Mouse (Mus musculus) G1E (cell line): ENCODE results near the gene Gmppa. TPM values are rescaled to one million over a fixed set of nuclear protein-coding genes. Genes with fewer than 3 reads are reported as not detected.
A peak's percentile ranks its signal among the peaks of the same experiment; 100 is the strongest.

Experiments used
- ATAC-seq: 2 replicates; pipeline ENCODE4 v1.8.0; 2016; ENCODE audit warnings: mild to moderate bottlenecking; ENCODE audit not compliant: insufficient number of reproducible peaks, poor library complexity, low FRiP score, severe bottlenecking; ENCODE audit errors: extremely low read depth
- DNase-seq: peaks from one replicate; pipeline ENCODE4 v3.0.0; 2012; ENCODE audit warnings: low spot score
- H3K27me3 ChIP-seq: 2 replicates; pipeline ENCODE4 v1.6.1; 2012; ENCODE audit warnings: mild to moderate bottlenecking, low read length, inconsistent platforms; ENCODE audit not compliant: insufficient read depth
- H3K36me3 ChIP-seq: replicated peaks from 2 replicates; pipeline ENCODE3; 2012; ENCODE audit warnings: mild to moderate bottlenecking, inconsistent platforms
- H3K4me1 ChIP-seq: 2 replicates; pipeline ENCODE4 v1.6.1; 2012; ENCODE audit warnings: low read depth, low read length, inconsistent platforms, mixed read lengths; ENCODE audit not compliant: insufficient read depth
- H3K4me3 ChIP-seq: 2 replicates; pipeline ENCODE4 v1.5.1; 2012; ENCODE audit warnings: low read depth, mild to moderate bottlenecking, inconsistent platforms, low read length, moderate library complexity, mixed read lengths
- H3K9me3 ChIP-seq: replicated peaks from 2 replicates; pipeline ENCODE4 v1.6.1; 2012; ENCODE audit warnings: inconsistent platforms
- CTCF ChIP-seq: IDR thresholded peaks from 2 replicates; pipeline ENCODE4 v1.5.1; 2012; ENCODE audit warnings: low read depth, low read length, inconsistent platforms, mixed read lengths
- GATA1 ChIP-seq: IDR thresholded peaks from 2 replicates; pipeline ENCODE4 v1.6.1; 2012; ENCODE audit warnings: borderline replicate concordance, low read length, inconsistent platforms, mixed read lengths
- GATA2 ChIP-seq: IDR thresholded peaks from 2 replicates; pipeline ENCODE4 v1.6.1; 2012; ENCODE audit warnings: low read depth, low read length, inconsistent platforms, borderline replicate concordance
- POLR2AphosphoS5 ChIP-seq: IDR thresholded peaks from 2 replicates; pipeline ENCODE4 v1.6.1; 2012; ENCODE audit warnings: low read depth, low read length, inconsistent platforms; ENCODE audit not compliant: insufficient replicate concordance
- TAL1 ChIP-seq: conservative IDR thresholded peaks from 2 replicates; pipeline ENCODE4 v1.6.1; 2012; ENCODE audit warnings: low read depth, low read length, inconsistent platforms, mixed read lengths
- polyA plus RNA-seq: library from polyadenylated mRNA; stranded (reverse); fragments of >175 nt; gene quantifications from 2 replicates; pipeline ENCODE4 v1.2.3, GENCODE M21; 2012
- total RNA-seq, 2 experiments: library from RNA; stranded (forward) in 1 of 2; stranded (reverse) in 1 of 2; fragments of 200-1000 nt in 1 of 2; fragments of >200 nt in 1 of 2; fragmentation: Nextera tagmentation in 1 of 2; gene quantifications; 2 replicates each; pipeline ENCODE4 v1.2.3; 2014 to 2017

Gene Gmppa
- total and polyA plus RNA-seq, 3 experiments: 178 to 328 (median 182) TPM

DNA sequence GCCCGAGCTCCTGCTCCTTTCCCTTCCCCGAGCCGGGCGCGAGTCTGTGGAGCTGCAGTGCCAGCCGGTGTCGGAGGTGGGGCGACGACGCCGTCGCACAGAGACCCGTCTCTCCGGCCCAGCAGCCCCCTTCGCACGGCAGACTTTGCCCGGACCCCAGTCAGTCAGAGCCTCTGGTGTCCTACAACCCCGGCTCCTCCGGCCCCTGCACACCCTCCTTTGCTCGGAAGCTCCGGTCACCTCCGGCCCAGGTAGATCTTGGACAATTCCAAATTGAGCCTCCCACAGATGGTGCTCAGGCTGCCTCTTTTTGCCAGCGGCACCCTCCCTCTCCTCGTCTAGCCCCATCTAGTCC lies 43.9 kb downstream of the Gmppa start:
- peaks cover 4% of the 10 kb centered on the region; the same call in 1 of the 2 replicates for H3K27me3 ChIP-seq
- no peak for ATAC-seq
- TF ChIP-seq POLR2AphosphoS5 (no peak), GATA2 (no peak), CTCF (no peak), TAL1 (no peak), GATA1 (no peak)

DNA sequence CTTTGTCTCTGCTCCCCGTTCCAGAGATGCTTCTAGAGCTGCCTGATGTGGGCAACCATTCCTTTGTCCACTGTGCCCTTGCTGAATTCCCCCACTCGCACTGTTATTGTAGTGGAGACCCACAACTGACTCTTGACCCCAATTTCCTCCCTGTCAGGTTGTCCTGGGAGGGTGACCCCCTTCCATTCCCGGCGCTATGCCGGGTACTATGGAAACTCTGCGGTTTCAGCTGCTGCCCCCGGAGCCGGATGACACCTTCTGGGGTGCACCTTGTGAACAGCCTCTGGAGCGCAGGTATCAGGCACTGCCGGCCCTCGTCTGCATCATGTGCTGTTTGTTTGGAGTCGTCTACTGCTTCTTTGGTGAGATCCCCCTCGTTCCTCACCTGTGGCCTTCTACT lies 44.3 kb downstream of the Gmppa start:
- Histone ChIP-seq H3K36me3 (peaks cover 36% of the 10 kb centered on the region), H3K9me3 (no peaks in the 10 kb centered on the region), H3K4me1 (peaks cover 44% of the 10 kb centered on the region), H3K27me3 (peaks cover 6% of the 10 kb centered on the region; the same call in 1 of the 2 replicates), H3K4me3 (peak overlapping the region; percentile 80; the same call in 1 of the 2 replicates)
- DNase-seq (no peak), ATAC-seq (no peak)
- TF ChIP-seq GATA1 (no peak), GATA2 (no peak), POLR2AphosphoS5 (no peak), TAL1 (no peak), CTCF (no peak)

More for the DNA sequence above, 43.9 kb downstream of the Gmppa start:
- H3K4me1 ChIP-seq: peaks cover 49% of the 10 kb centered on the region
- no peak for DNase-seq
- H3K9me3 ChIP-seq: no peaks in the 10 kb centered on the region
- H3K36me3 ChIP-seq: peaks cover 38% of the 10 kb centered on the region
- H3K4me3 ChIP-seq: peak overlapping the region; percentile 80

DNA sequence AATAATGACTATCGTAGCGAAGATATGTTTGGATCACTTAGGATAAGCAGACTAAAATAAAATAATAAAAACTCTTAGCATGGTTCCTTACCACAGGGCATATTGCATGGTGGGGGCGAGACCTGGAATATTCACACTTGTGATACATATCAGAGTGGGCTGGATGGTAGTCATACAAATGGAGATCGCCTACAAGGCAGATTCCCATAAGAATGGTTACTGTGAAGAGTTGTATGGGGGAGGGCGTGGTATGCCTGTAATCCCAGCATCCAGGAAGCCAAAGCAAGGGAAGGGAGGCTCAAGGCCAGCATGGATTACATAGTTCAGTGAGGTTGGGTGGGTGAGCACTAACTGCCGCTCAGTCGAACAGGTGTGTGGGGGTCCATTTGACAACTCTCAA lies 45.0 kb downstream of the Gmppa start:
- H3K9me3 ChIP-seq: no peaks in the 10 kb centered on the region
- no peak overlapping the region for H3K4me3 ChIP-seq
- peaks cover 38% of the 10 kb centered on the region for H3K4me1 ChIP-seq
- DNase-seq (no peak), ATAC-seq (no peak)
- peaks cover 8% of the 10 kb centered on the region; the same call in 1 of the 2 replicates for H3K27me3 ChIP-seq
- peaks cover 31% of the 10 kb centered on the region for H3K36me3 ChIP-seq
- TF ChIP-seq TAL1 (no peak), POLR2AphosphoS5 (no peak), GATA2 (no peak), GATA1 (no peak), CTCF (no peak)

DNA sequence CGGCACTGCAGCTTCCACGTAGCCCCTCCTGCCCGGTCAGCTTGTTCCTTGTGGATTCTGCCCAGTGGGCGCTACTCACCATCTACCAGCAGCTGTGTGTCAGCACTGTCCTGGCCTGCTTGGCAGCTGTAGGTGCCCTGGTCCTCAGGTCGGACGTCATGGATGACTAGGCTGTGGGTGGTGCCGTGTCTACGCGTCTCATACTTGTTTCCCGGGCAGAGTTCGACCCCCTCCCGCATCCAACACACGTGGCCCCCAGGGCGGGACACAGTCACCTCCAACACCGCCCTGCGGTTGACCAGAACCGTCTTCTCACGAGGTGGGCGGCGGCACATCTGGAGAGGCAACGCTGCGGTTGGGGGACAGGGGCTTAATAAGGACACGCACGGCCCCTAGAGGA lies 50.8 kb downstream of the Gmppa start:
- no peak for TF ChIP-seq GATA1
- no peak for TF ChIP-seq CTCF
- TF ChIP-seq GATA2: no peak
- TF ChIP-seq POLR2AphosphoS5: no peak
- TF ChIP-seq TAL1: no peak
- ATAC-seq (no peak), DNase-seq (no peak)
- peaks cover 18% of the 10 kb centered on the region for H3K4me1 ChIP-seq
- peaks cover 12% of the 10 kb centered on the region for H3K36me3 ChIP-seq
- no peaks in the 10 kb centered on the region for H3K9me3 ChIP-seq
- 0 out of 2 replicates have a peak overlapping the region, but pooled peaks have one; percentile 14 for H3K4me3 ChIP-seq
- peaks cover 42% of the 10 kb centered on the region for H3K27me3 ChIP-seq

DNA sequence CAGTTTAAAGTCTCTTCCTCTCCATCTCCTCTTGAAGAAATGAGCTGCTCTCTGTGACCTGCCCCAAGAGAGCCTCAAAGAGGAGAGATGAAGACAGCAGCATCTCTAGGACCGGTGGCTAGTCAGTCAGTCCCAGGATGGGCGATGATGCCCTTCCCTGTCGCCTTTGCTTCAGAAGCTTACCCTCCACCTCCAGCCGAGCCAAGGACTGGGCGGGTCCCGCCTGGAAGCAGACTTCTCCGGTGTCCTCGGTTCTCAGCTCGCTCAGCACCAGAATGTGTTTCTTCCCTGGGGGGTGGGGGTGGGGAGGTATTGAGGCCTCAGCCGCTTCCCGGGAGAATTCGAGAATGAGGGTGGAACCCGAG lies 51.3 kb downstream of the Gmppa start:
- peaks cover 12% of the 10 kb centered on the region for H3K36me3 ChIP-seq

DNA sequence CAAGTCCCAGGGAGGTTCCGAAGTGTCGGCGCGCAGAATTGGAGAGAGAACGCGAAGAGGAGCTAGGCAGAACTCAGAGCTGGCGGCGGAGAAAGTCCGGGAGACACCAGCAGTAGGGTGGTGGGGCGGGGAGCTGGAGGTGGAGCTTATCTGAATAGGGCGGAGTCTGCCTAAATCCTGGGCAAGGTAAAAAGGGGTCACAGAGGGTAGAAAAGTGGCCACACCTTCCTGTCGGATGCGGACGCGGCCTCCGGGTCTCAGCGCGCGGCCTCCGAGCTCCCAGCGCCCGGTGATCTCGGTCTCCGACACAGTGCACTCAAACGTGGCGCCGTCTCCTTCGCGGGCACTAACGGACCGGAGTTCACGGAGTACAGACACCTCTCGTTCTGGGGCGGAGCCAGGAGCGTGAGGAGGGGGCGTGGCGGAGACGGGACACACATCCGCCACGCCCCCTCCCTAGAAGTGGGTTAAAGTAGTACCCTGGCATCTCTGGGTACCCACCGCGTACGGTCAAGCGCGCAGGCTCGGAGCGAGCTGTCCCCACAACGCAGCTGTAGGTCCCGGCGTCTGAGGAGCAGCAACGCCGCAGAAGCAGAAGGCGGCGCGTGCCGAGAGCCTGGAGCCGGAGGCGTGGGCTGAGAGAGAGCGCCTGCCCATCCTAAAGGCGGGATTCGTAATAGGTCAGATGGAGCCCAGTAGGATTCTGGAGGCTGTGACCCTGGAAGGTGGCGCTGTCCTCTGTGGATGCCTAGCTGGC lies 51.9 kb downstream of the Gmppa start:
- Histone ChIP-seq H3K27me3 (peaks cover 46% of the 10 kb centered on the region), H3K4me3 (no peak overlapping the region; the same call in 1 of the 2 replicates), H3K9me3 (no peaks in the 10 kb centered on the region), H3K36me3 (peaks cover 8% of the 10 kb centered on the region), H3K4me1 (peaks cover 15% of the 10 kb centered on the region)
- DNase-seq (no peak), ATAC-seq (no peak)
- TF ChIP-seq GATA2: no peak
- TF ChIP-seq POLR2AphosphoS5: no peak
- no peak for TF ChIP-seq GATA1
- no peak for TF ChIP-seq CTCF
- no peak for TF ChIP-seq TAL1

More for the DNA sequence above, 51.3 kb downstream of the Gmppa start:
- DNase-seq (no peak), ATAC-seq (no peak)
- no peaks in the 10 kb centered on the region for H3K9me3 ChIP-seq
- peaks cover 18% of the 10 kb centered on the region for H3K4me1 ChIP-seq
- peaks cover 45% of the 10 kb centered on the region for H3K27me3 ChIP-seq
- TF ChIP-seq GATA2: no peak
- no peak for TF ChIP-seq GATA1
- TF ChIP-seq POLR2AphosphoS5: no peak
- TF ChIP-seq TAL1: no peak
- no peak for TF ChIP-seq CTCF
- H3K4me3 ChIP-seq: no peak overlapping the region; the same call in 1 of the 2 replicates

DNA sequence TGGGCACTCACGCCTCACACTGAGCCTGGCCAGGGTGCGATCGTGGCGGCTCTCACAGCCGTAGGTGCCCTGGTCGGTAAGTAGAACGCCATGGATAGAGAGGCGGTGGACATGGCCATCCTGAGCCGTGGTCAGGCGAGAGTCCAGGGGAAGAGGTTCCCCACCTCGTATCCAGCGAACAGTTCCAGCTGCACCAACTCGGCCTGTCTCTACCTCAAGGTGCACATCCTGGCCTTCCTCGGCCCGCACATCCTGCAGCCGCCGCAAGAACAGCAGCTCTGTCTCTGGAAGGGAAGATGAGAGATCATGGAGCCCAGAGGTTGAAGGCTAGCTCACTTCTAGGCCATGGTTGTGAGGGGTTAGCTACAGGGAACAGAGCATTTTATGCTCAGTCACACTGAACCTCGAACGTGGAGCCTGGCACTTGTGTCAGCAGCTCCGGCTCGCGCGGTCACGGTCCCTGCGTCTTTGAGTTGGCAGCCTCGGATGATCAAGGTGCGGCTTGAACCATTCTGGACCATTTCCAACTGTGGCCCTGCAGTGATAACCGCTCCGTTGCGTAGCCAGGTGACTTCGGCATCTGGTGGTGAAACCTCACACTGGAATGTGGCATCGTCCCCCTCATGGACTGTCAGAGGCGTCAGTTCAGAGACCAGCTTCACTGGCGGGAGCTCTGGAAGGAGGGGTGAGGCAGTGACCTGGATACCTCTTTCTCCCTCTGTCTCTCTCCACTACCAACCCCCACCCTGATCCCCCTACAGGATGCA lies 55.2 kb downstream of the Gmppa start:
- no peaks in the 10 kb centered on the region for H3K36me3 ChIP-seq
- TF ChIP-seq GATA2 (no peak), CTCF (no peak), GATA1 (no peak)
- H3K4me3 ChIP-seq: no peak overlapping the region
- ATAC-seq (no peak), DNase-seq (no peak)
- H3K4me1 ChIP-seq: peaks cover 15% of the 10 kb centered on the region
- no peaks in the 10 kb centered on the region for H3K9me3 ChIP-seq
- H3K27me3 ChIP-seq: peaks cover 49% of the 10 kb centered on the region
